Mouse (Mus musculus) lung, postnatal 4 days (tissue): Measurements from ENCODE around the gene Ak2.
A peak's percentile ranks its signal among the peaks of the same experiment; 100 is the strongest.

Experiments used
- DNase-seq, 2 experiments: peaks; one replicate each; pipeline ENCODE4 v3.0.0; 2021

The Ak2 gene

GRCm38 (mm10) chr4:128976577-128976976 is 15.2 kb upstream of the Ak2 start:
- DNase-seq: no peak

DNA sequence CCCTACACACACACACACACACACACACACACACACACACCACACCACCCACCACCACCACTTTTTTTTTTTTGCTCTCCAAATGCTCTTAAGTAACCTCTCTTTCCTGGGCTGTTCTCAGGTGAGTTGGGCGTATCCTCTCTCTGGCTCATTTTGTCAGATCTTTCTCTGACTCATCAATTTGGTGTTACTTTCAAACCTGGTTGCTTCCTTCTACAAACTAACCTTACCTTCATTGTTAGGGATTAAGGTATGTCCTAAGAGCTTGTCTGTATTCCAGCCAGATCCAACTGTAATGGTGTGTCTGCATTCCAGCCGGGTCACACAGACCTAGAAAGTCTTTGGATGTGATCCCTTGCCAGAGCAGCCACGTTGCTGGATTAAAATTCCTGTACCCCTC is 14.5 kb upstream of the Ak2 start:
- DNase-seq: no peak

GRCm38 (mm10) chr4:128978634-128979033 is 13.1 kb upstream of the Ak2 start:
- DNase-seq: no peak

- no peak for DNase-seq
These were observed 10.6 kb upstream of the Ak2 start for GRCm38 (mm10) chr4:128980890-128981832.

- no peak for DNase-seq
These were observed 10.0 kb upstream of the Ak2 start for GRCm38 (mm10) chr4:128981833-128982180.

DNA sequence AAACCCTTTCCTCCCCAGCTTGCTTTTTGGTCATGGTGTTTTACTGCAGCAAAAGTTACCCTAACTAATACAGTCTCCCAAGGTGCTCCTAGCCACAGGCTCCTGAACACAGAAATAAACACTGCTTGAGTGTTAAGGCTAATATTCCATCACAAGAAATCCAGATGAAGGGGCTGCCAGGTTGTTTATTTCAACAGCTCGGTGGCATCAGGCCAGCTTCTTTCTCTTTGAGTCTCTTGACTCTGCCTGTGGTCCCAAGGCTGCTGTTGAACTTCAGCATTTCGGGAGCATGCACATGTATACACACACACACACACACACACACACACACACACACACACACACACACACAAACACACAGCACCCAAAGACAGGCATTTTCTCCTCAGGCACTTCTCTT is 8.6 kb upstream of the Ak2 start:
- no peak for DNase-seq

GRCm38 (mm10) chr4:128983656-128984055 is 8.1 kb upstream of the Ak2 start:
- DNase-seq: peak; percentile 42 to 52

- DNase-seq: no peak
These were observed 7.2 kb upstream of the Ak2 start for GRCm38 (mm10) chr4:128984600-128984999.

GRCm38 (mm10) chr4:128988911-128989310 is 2.8 kb upstream of the Ak2 start:
- no peak for DNase-seq

GRCm38 (mm10) chr4:128989678-128990077 is 2.1 kb upstream of the Ak2 start:
- DNase-seq: no peak

GRCm38 (mm10) chr4:128992176-128992575 is 418 bp downstream of the Ak2 start:
- DNase-seq: no peak

GRCm38 (mm10) chr4:128993025-128993662 is 1.4 kb downstream of the Ak2 start:
- peak; percentile 93 to 96 for DNase-seq

GRCm38 (mm10) chr4:128993675-128994074 is 1.9 kb downstream of the Ak2 start:
- DNase-seq: no peak

- DNase-seq: no peak
These were observed 3.5 kb downstream of the Ak2 start for GRCm38 (mm10) chr4:128995238-128995637.

GRCm38 (mm10) chr4:128997258-128997657 is 5.5 kb downstream of the Ak2 start:
- DNase-seq: no peak

GRCm38 (mm10) chr4:128998401-128998800 is 6.6 kb downstream of the Ak2 start:
- DNase-seq: no peak

DNA sequence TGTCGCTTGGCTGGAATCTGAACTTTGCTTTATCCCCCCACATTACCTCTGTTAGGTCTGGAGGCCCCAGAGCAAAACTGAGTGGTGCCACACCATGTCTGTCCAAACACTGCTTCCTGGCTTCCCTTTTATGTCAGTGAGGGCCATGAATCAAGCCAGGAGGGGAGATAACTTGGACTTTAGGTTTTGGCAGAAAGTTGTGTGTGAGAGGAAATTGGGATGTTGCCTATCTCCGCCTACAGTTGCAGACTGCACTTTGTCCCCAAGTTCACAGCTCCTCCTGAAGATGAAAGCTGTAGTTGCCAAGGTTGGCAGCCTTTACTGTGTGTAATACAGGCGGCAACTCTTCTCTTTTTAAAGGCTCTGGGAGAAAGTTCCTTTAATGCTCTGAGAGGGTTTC is 9.0 kb downstream of the Ak2 start:
- DNase-seq: no peak

GRCm38 (mm10) chr4:129003720-129004119 is 12.0 kb downstream of the Ak2 start:
- no peak for DNase-seq

- no peak for DNase-seq
These were observed 16.3 kb downstream of the Ak2 start for GRCm38 (mm10) chr4:129008006-129008519.

DNA sequence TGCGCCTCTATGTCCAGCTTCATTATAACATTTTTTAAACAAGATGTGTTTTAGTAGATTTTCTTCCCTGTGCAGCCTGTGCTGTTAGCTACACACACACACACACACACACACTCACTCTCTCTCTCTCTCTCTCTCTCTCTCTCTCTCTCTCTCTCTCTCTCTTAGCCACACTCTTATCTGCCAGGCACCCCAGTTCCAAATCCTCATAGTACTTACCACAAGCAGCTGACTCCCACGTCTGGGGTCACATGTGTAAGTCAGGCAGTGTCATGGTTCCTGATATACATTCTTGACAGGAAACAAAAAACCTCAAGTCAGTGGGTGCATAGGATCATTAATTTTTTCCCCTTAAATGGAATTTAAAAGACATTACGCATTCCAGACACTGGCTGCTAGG is 16.9 kb downstream of the Ak2 start:
- no peak for DNase-seq

DNA sequence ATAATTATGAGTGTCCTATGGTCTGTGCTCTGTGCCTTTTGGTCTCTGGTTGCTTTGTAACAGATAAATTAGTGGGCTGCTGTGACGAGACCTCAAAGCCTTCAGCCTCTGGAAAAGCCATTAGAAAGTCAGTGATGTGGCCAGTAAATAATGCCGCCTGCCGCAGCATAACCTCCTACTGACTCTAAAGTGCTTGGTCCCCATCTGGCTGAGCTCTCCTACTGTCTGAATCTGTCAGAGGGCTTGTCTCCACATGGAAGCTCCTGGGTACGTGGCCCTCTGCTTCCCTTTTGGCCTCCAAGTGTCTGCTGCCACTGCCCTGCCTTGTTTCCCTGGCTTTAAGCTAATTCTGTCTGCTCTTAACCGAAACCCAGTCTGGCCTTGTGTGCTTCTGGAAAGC is 17.8 kb downstream of the Ak2 start:
- DNase-seq: no peak

GRCm38 (mm10) chr4:129011604-129012121 is 19.9 kb downstream of the Ak2 start:
- DNase-seq: peak; percentile 49 to 83

- peak in 1 of 2 experiments; percentile 29 for DNase-seq
These were observed 21.6 kb downstream of the Ak2 start for GRCm38 (mm10) chr4:129013151-129013864.
